Mouse (Mus musculus) urinary bladder, adult 2 months (tissue): ENCODE results near the gene Gm11639. TPM values are rescaled to one million over a fixed set of nuclear protein-coding genes. Genes with fewer than 3 reads are reported as not detected.
A peak's percentile ranks its signal among the peaks of the same experiment; 100 is the strongest.

Experiments used
- DNase-seq: peaks from one replicate; pipeline ENCODE4 v3.0.0; 2022; ENCODE audit warnings: low spot score
- polyA plus RNA-seq: library from polyadenylated mRNA; depleted of rRNA; stranded (reverse); fragments of >200 nt; gene quantifications from 2 replicates; pipeline ENCODE4 v1.2.3, GENCODE M21; 2012; rRNA removed

Gm11639 gene
- not detected in 2 replicates for polyA plus RNA-seq

GRCm38 (mm10) chr11:104685548-104685947 lies at the start of gene Gm11639:
Gene Gm11639 (plus strand): TSS chr11:104685707.
- DNase-seq, result no peak

GRCm38 (mm10) chr11:104637010-104637409 lies 48.5 kb upstream of the Gm11639 start:
- DNase-seq, result no peak

DNA sequence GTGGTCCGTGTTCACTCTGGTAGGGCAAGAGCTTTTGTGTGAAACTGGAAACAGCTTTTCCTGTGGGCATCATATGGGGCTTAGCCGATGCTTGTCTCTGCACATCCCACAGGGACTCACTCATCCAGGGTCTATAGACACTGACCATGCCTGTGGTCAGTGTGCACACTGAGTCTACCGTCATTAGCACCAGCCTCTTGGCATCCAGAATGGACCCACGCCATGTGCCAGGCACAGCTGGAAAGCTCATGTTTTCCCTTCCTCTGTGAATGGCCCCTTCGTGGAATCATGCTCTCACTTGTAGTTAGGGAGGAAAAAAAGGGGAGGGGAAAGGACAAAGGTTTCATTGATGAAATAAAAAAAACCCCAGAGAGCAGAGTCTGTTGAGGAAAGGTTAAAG lies 47.5 kb upstream of the Gm11639 start:
- no peak for DNase-seq

- DNase-seq, result no peak
Observed at GRCm38 (mm10) chr11:104638906-104639305, 46.6 kb upstream of the Gm11639 start.

- DNase-seq, result no peak
Observed at GRCm38 (mm10) chr11:104639634-104640033, 45.9 kb upstream of the Gm11639 start.

- DNase-seq, result no peak
Observed at GRCm38 (mm10) chr11:104640894-104641293, 44.6 kb upstream of the Gm11639 start.

GRCm38 (mm10) chr11:104643236-104643635 lies 42.3 kb upstream of the Gm11639 start:
- no peak for DNase-seq

DNA sequence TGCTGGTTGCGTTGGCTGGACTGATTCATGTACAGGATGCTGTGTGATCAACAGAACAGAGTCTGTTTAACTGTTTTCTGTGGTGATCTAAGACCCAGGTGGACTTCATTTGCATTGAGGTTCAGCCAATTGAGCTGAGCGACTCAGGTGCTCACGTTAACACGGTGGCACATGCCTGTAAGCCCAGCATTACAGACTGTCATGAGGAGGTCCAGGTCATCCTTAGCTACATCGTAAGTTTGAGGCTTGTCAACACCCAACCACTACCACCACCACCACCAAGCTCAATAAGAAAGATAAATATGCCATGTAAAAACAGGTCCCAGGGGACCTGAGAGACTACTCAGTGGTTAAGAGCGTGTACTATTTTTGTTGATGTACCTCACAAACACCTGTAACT lies 40.1 kb upstream of the Gm11639 start:
- no peak for DNase-seq

DNA sequence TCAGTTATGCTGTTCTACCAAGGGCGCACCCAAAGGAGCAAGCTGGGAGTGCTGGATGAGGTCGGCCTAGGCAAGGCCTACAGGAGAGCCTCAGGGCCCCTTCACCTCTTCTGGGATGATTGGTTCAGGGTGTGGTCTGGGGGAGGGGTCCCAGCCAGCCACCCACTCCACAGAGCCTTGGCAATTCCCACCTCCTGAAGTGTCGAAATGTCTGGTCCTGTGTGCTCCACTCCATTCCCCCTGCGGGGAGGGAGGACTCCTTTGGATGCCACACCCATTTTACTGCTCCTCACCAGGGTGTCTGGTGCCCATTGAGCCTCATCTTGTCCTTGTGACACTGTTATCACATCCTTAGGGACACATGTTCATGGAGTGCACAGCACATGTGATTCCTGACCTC lies 39.3 kb upstream of the Gm11639 start:
- DNase-seq, result no peak

- no peak for DNase-seq
Observed at GRCm38 (mm10) chr11:104646611-104647010, 38.9 kb upstream of the Gm11639 start.

DNA sequence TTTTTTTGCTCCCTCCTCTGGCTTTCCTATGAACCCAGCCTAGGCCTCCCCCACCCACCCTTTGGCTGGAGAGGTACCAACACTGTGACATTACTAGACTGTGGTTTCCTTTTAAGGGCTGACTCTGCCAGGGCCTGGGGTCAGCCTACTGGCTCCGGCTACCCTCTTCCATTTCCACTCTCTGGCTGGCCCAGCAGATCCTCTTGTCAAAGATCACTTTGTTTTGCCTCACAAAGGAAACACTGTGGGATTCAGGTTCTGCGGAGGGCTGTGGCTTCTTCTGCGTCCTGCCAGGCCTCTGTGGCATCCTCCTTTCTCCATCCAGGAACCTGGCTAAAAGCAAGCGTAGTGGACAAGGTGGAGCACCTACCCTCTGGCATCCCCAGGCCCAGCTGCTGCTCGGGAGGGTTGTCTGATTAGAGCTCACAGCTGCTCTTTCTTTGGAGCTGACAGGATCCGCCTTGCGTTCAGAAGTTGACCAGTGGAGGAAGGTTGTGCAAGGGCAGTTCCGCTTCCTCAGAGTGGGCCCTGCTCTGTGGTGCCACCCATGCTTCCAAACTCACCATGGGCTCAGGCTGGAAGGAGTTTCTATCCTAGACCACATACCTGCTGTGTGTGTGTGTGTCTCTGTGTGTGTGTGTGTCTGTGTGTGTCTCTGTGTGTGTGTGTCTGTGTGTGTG lies 38.2 kb upstream of the Gm11639 start:
- DNase-seq, result no peak

DNA sequence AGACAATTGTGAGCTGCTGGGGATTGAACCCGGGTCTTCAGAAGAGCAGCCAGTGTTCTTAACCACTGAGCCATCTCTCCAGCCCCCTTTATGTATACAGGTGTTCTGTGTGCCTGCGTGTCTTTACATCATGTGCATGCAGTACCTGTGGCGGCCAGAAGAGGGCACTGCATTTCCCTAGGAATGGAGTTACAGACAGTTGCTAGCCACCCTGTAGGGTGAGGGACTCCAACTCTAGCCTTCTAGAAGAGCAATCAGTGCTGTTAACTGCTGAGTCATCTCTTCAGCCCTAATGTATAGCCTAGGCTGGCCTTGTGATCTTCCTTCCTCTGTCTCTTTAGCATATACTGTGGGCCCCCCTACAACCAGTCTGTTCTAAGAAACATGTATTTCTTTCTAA lies 36.9 kb upstream of the Gm11639 start:
- no peak for DNase-seq

GRCm38 (mm10) chr11:104660599-104660998 lies 24.9 kb upstream of the Gm11639 start:
- no peak for DNase-seq

GRCm38 (mm10) chr11:104661106-104661505 lies 24.4 kb upstream of the Gm11639 start:
- no peak for DNase-seq

- DNase-seq, result peak; percentile 19
Observed at GRCm38 (mm10) chr11:104661531-104662205, 23.8 kb upstream of the Gm11639 start.

- DNase-seq, result peak; percentile 16
Observed at GRCm38 (mm10) chr11:104662573-104662972, 22.9 kb upstream of the Gm11639 start.

DNA sequence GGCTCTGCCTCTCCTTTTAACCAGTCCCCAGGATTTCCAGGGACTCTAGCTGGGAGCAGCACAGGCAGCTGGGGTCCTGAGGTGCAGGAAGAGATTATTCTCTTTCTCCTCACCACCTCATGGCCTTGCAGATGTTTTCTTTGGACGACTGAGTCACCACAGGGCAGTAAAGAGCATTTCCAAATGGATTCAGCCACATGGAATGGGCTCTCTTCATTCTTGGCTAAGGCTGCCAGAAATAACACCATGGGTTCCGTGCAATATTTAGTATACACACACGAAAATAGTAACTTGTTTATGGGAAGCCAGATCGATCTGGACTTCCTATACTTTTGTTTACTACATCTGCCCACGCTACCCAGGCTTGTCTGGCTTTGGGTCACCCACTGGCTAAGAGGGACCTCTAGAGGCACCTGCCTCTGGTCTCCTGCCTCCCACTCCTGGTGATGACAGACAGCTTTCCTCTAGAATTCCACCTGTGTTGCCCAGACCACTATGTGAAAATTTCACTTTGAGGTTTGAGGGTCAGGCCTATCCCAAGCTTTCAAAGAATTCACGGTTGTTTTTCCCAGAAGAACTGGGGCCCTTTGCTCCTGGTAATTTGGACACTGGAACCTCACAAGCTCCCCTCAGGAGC lies 22.1 kb upstream of the Gm11639 start:
- DNase-seq, result peak; percentile 16

- DNase-seq, result no peak
Observed at GRCm38 (mm10) chr11:104663878-104664261, 21.6 kb upstream of the Gm11639 start.

GRCm38 (mm10) chr11:104664441-104664840 lies 21.1 kb upstream of the Gm11639 start:
- no peak for DNase-seq

DNA sequence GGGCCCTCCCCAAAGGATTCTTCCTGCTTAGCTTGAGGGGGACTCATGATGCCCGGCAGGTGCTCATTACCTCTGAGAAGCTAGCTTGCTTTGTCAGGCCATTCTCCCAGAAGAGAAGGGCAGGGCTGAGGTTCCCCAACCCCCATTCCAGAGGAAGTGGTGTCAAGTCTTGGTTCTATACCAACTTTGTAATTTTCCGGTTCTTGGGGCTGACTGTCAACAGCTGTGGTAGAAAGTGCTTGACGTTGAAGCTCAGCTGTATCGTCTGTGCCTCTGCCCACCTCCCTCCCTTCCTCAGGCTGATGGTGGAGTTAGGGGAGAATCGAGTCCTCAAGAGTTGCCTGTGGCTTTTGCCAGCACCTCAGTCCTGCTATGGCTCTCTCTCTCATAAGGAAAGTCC lies 18.1 kb upstream of the Gm11639 start:
- DNase-seq, result no peak

DNA sequence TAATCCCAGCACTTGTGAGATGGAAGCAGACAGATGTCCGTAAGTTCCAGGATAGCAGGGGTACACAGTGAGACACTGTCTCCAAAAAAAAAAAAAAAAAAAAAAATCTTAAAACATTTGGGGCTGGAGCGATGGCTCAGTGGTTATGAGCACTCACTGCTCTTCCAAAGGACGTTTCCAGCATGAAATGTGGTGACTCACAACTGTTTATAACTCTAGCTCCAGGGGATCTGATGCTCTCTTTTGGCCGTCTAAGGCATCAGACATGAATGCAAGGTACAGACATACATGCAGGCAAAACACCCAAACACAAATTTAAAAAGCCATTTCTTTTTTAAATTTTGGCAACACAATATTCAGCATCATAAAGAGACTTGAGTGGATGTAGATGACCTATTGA lies 12.1 kb upstream of the Gm11639 start:
- DNase-seq, result no peak

- DNase-seq, result no peak
Observed at GRCm38 (mm10) chr11:104674768-104675167, 10.7 kb upstream of the Gm11639 start.

DNA sequence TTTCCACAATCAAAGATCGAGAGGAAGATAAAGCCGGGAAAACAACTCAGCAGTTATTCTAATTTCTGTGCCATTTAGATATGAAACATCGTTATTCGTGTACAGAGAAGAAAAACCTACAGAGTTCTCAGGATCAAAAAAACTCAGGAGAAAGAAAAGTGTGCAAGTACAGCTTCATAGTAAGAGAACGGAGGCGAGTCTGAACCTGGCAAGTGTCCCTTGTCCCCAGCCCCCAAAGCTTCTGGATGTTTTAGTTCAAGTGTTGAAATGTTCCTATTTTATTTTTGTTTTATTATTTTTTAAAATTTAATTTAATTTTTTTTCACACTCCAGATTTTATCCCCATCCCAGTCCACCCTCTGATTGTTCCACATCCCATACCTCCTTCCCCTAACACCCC lies 7.7 kb downstream of the Gm11639 start:
- no peak for DNase-seq
